Mouse (Mus musculus) cortical plate, adult 2 months (tissue): ENCODE measurements at regions not wholly inside any gene's neighbourhood (a gene's known extent, or its start where the extent isn't known, plus 50 kb on each side); places are given as distances from the start of the nearest gene placed in this dataset.

ENCODE experiments used
- H3K27ac ChIP-seq: fragments of 200-500 bp; 2 replicates; pipeline ENCODE4 v1.5.1; 2012; ENCODE audit warnings: low read length, control low read depth, inconsistent platforms; ENCODE audit not compliant: insufficient read depth
- H3K4me1 ChIP-seq: fragments of 200-500 bp; 2 replicates; pipeline ENCODE4 v1.6.1; 2011; ENCODE audit warnings: low read length; ENCODE audit not compliant: control insufficient read depth, insufficient read depth
- H3K4me3 ChIP-seq: fragments of 200-500 bp; 2 replicates; pipeline ENCODE4 v1.5.1; 2011; ENCODE audit warnings: mild to moderate bottlenecking, low read length, control low read depth; ENCODE audit not compliant: insufficient read depth
- CTCF ChIP-seq: fragments of 200-500 bp; IDR thresholded peaks from 2 replicates; pipeline ENCODE4 v1.5.1; 2011; ENCODE audit warnings: mild to moderate bottlenecking, control low read depth, low read length; ENCODE audit not compliant: insufficient read depth; ENCODE audit errors: extremely low read depth
- POLR2A ChIP-seq: fragments of 200-500 bp; IDR thresholded peaks from 2 replicates; pipeline ENCODE4 v1.6.1; 2011; ENCODE audit warnings: mild to moderate bottlenecking, low read length, control low read depth; ENCODE audit not compliant: insufficient read depth; ENCODE audit errors: extremely low read depth

GRCm38 (mm10) chr13:71657898-71658297 is 305.6 kb downstream of the Irx1 start:
- H3K4me3 ChIP-seq, result no peak overlapping the region
- TF ChIP-seq CTCF (no peak), POLR2A (no peak)
- no peaks in the 10 kb centered on the region for H3K4me1 ChIP-seq
- no peak overlapping the region for H3K27ac ChIP-seq

- TF ChIP-seq POLR2A (no peak), CTCF (no peak)
- H3K4me3 ChIP-seq, result no peak overlapping the region
- no peak overlapping the region for H3K27ac ChIP-seq
- no peaks in the 10 kb centered on the region for H3K4me1 ChIP-seq
Observed at GRCm38 (mm10) chr13:71653939-71654467, 309.5 kb downstream of the Irx1 start.

DNA sequence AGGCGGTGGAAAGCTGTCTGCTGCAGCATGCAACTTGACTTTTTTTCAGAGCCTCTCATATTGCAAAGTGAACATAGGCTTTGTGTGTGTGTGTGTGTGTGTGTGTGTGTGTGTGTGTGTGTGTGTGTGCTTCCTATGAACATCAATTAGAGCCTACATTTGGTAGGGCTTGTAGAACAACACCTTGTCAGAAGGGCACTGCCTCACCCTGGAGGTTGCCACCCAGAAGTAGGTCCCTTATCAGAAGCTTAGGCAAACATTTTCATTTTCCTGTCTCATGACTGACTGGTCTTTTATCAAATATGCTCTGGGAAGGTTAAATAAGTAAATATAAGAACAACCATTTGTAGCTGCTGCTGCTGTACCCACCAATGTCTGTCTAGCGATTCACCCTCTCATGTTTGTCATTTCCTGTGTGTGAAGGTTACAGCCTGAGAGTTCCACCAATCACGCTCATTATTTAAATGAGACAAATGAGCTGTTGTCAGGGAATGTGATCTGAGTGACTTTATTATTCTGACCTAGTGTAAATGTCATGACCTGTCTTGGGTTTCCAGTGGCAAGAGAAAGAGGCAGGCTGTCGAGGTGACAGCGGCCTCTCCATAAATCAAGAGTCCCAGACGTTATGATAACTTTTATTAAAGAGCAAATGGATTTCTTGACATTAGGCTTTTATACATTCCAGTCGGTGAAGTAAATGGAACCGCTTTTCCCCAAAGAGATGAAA is 310.1 kb downstream of the Irx1 start:
- TF ChIP-seq POLR2A (no peak), CTCF (no peak)
- no peak overlapping the region for H3K4me3 ChIP-seq
- H3K27ac ChIP-seq, result no peak overlapping the region
- no peaks in the 10 kb centered on the region for H3K4me1 ChIP-seq

GRCm38 (mm10) chr13:71649876-71650275 is 313.6 kb downstream of the Irx1 start:
- H3K4me3 ChIP-seq, result no peak overlapping the region
- TF ChIP-seq CTCF (no peak), POLR2A (no peak)
- no peaks in the 10 kb centered on the region for H3K4me1 ChIP-seq
- H3K27ac ChIP-seq, result no peak overlapping the region

GRCm38 (mm10) chr13:71649031-71649430 is 314.5 kb downstream of the Irx1 start:
- TF ChIP-seq CTCF (no peak), POLR2A (no peak)
- Histone ChIP-seq H3K4me1 (no peaks in the 10 kb centered on the region), H3K4me3 (no peak overlapping the region), H3K27ac (no peak overlapping the region)

DNA sequence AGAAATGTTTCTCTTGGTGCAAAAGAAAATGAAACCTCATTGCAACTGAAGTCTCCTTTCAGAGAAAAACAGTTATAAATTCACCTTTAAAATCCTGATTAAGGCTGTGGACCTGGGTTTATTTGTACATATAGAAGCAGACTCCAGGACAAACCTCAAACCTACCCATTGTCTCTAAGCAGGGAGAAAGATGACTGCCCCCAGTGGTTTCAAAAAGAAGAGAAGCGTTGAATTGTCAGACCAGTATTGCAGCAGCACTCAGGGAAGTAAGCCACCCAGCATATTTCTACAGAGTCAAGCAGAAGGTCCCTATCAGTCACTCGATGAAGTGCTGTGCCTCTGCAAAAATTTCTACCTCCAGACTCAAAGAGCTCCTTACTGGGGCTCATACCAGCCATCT is 332.1 kb downstream of the Irx1 start:
- TF ChIP-seq CTCF (no peak), POLR2A (no peak)
- Histone ChIP-seq H3K4me3 (no peak overlapping the region), H3K4me1 (no peaks in the 10 kb centered on the region), H3K27ac (no peak overlapping the region)

DNA sequence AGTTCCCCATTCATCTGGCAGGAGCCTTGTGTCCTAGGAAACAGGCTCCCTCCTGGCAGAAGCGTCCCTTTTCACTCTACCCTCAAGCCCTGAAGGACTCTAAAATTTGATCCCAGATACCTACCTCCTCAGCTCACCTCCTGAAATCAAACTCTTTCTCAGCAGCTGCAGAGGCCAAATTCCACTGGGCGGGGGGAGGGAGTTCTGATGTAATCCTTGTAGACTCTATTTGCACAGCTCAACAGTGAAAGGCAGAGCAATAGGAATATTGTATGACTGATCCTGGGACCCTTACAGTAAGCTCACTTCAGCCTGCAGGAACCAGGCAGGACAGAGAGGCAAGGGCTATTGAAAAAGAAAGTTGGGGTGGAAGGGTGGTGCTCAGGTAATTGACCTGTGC is 346.3 kb downstream of the Irx1 start:
- no peak overlapping the region for H3K27ac ChIP-seq
- no peaks in the 10 kb centered on the region for H3K4me1 ChIP-seq
- TF ChIP-seq POLR2A (no peak), CTCF (no peak)
- H3K4me3 ChIP-seq, result no peak overlapping the region

DNA sequence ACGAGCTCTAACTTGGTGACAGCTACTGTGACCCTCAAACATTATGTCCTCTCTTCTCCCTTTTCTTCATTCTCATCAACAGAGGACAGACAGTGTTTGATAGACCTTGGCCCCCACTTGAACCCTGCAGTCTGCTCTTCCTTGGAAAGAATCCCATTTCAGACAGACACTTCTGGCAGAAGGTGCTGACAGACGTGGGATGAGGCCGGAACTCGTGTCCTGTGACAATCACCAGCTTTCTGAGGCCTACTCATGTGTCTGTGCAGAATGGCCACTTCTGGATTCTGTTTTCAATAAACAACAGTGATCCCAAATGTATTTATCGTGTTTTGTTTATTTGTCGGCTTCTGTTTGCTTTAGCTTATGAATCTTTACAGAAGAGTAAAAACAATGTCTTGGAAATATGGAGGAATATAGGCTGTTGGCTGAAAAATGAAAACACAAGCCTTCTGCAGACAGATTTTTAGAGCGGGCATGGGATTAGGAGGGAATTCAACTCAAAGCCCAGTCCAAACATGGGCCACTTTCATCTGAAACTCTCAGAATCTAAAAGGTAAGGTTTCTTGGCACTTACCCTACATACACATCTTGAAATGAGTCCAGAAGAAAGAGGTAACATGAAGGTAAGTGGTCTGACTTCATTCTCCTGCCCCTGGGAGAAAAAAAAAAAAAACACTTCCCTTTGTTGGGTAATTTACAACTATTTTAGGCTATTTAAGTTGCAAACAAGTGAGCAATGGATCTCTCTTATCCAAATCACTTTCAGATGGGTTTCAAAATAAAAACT is 350.9 kb downstream of the Irx1 start:
- Histone ChIP-seq H3K4me3 (no peak overlapping the region), H3K27ac (no peak overlapping the region), H3K4me1 (no peaks in the 10 kb centered on the region)
- no peak for TF ChIP-seq POLR2A
- TF ChIP-seq CTCF, result no peak

GRCm38 (mm10) chr13:71582486-71582885 is 381.0 kb downstream of the Irx1 start:
- Histone ChIP-seq H3K27ac (no peak overlapping the region), H3K4me3 (no peak overlapping the region), H3K4me1 (no peaks in the 10 kb centered on the region)
- TF ChIP-seq CTCF (no peak), POLR2A (no peak)

DNA sequence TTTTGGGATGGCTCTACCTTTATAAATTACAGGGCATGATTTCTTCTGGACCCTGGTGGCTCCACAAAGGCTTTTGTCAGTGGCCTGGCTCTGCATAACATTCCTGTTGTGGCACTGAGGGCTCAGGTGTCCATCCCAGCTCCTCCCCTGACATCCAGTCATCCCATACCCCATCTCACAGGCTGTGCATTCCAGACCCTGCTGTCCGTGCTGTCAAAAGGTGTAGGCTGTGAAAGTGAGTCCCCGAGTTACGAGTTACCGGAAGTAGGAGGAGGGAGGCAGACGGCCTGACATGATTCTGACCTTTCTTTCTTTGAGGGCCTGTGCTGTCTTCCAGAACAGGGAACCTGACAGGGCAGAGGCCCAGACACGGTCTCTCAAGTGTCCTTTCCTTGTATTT is 397.6 kb downstream of the Irx1 start:
- Histone ChIP-seq H3K4me3 (no peak overlapping the region), H3K4me1 (no peaks in the 10 kb centered on the region), H3K27ac (no peak overlapping the region)
- TF ChIP-seq POLR2A (no peak), CTCF (no peak)
